Mouse (Mus musculus) midbrain, embryonic 16.5 days (tissue): ENCODE results near the gene Dennd6b. TPM values are rescaled to one million over a fixed set of nuclear protein-coding genes. Genes with fewer than 3 reads are reported as not detected.
A peak's percentile ranks its signal among the peaks of the same experiment; 100 is the strongest.

Source experiments
- ATAC-seq: fragments of 200-750 bp; cut with Nextera tagmentation; 2 replicates; pipeline ENCODE4 v1.8.0; 2017; ENCODE audit warnings: moderate TSS enrichment
- H3K27ac ChIP-seq: fragments of 300-500 bp; sonication (generic); 2 replicates; pipeline ENCODE4 v1.5.1; 2014; ENCODE audit warnings: mild to moderate bottlenecking, low read length, mixed read lengths
- H3K27me3 ChIP-seq: fragments of 300-500 bp; sonication (generic); 2 replicates; pipeline ENCODE4 v1.6.1; 2014; ENCODE audit warnings: low read depth, low read length, mixed read lengths; ENCODE audit not compliant: control insufficient read depth, insufficient read depth
- H3K36me3 ChIP-seq: fragments of 300-500 bp; sonication (generic); 2 replicates; pipeline ENCODE4 v1.6.1; 2014; ENCODE audit warnings: mild to moderate bottlenecking, low read length, moderate library complexity, mixed read lengths; ENCODE audit not compliant: control insufficient read depth, insufficient read depth
- H3K4me1 ChIP-seq: fragments of 300-500 bp; sonication (generic); 2 replicates; pipeline ENCODE4 v1.6.1; 2014; ENCODE audit warnings: mild to moderate bottlenecking, low read length, mixed read lengths; ENCODE audit not compliant: control insufficient read depth, insufficient read depth
- H3K4me2 ChIP-seq: fragments of 300-500 bp; sonication (generic); 2 replicates; pipeline ENCODE4 v1.6.1; 2014; ENCODE audit warnings: mild to moderate bottlenecking, low read length, mixed read lengths
- H3K4me3 ChIP-seq: fragments of 300-500 bp; sonication (generic); 2 replicates; pipeline ENCODE4 v1.5.1; 2014; ENCODE audit warnings: low read depth, mild to moderate bottlenecking, low read length, moderate library complexity, mixed read lengths
- H3K9ac ChIP-seq: fragments of 300-500 bp; sonication (generic); 2 replicates; pipeline ENCODE4 v1.6.1; 2014; ENCODE audit warnings: low read depth, low read length, mixed read lengths
- H3K9me3 ChIP-seq: fragments of 300-500 bp; sonication (generic); replicated peaks from 2 replicates; pipeline ENCODE4 v1.6.1; 2014; ENCODE audit warnings: mild to moderate bottlenecking, low read length, mixed read lengths; ENCODE audit not compliant: control insufficient read depth, poor library complexity, severe bottlenecking
- WGBS: fragments of 180-500 bp; shearing (Covaris S2); extraction: QIAGEN DNeasy Blood & Tissue Kit; methylation state at CpG from one replicate; pipeline ENCODE4 v1.1.7; 2014; 5-methylcytosine and 5-hydroxymethylcytosine counted together
- polyA plus RNA-seq: library from polyadenylated mRNA; unstranded; fragments of >200 nt; fragmentation: Nextera tagmentation; extraction: Ambion mirVana; gene quantifications from 2 replicates; pipeline ENCODE4 v1.2.1, GENCODE M21; 2015

Dennd6b gene
- polyA plus RNA-seq, 1 experiment from 2014 or later, result 124 TPM

GRCm38 (mm10) chr15:89211716-89212461 lies 15.6 kb upstream of the Dennd6b start:
- Histone ChIP-seq H3K9me3 (no peaks in the 10 kb centered on the region), H3K27ac (peak overlapping the region; percentile 94), H3K4me3 (peak overlapping the region; percentile 98), H3K4me1 (peaks cover 31% of the 10 kb centered on the region), H3K9ac (peak overlapping the region; percentile 99), H3K36me3 (peaks cover 4% of the 10 kb centered on the region; the same call in 1 of the 2 replicates), H3K4me2 (peak overlapping the region; percentile 90), H3K27me3 (no peaks in the 10 kb centered on the region)
- ATAC-seq, result peak; percentile 65
- WGBS, result under 1% methylated on average over 28 of the region's 35 CpGs

- H3K4me1 ChIP-seq, result peaks cover 31% of the 10 kb centered on the region
- peak within 1 kb of the TSS; percentile 99 for H3K9ac ChIP-seq
- H3K27me3 ChIP-seq, result no peaks in the 10 kb centered on the region
- ATAC-seq, result peak; percentile 82
- no peaks in the 10 kb centered on the region for H3K9me3 ChIP-seq
- peak within 1 kb of the TSS; percentile 98 for H3K4me3 ChIP-seq
- WGBS, result 3% methylated on average over 51 of the region's 73 CpGs
- H3K4me2 ChIP-seq, result peak within 1 kb of the TSS; percentile 90
- H3K36me3 ChIP-seq, result peaks cover 4% of the 10 kb centered on the region; the same call in 1 of the 2 replicates
- peak within 1 kb of the TSS; percentile 94 for H3K27ac ChIP-seq
These were observed 14.8 kb upstream of the Dennd6b start, which contains the start of gene Ppp6r2 for GRCm38 (mm10) chr15:89210915-89211715. Gene Ppp6r2, plus strand, starts transcription at chr15:89211553.

- H3K4me2 ChIP-seq, result peak overlapping the region; percentile 56
- H3K27me3 ChIP-seq, result no peaks in the 10 kb centered on the region
- H3K36me3 ChIP-seq, result no peaks in the 10 kb centered on the region
- peak overlapping the region; percentile 29 for H3K4me3 ChIP-seq
- no peak for ATAC-seq
- 15% methylated on average over 22 of the region's 22 CpGs for WGBS
- H3K4me1 ChIP-seq, result peaks cover 31% of the 10 kb centered on the region
- H3K27ac ChIP-seq, result peak overlapping the region; percentile 94
- H3K9me3 ChIP-seq, result no peaks in the 10 kb centered on the region
- peak overlapping the region; percentile 48 for H3K9ac ChIP-seq
These were observed 13.8 kb upstream of the Dennd6b start for GRCm38 (mm10) chr15:89209886-89210761.

GRCm38 (mm10) chr15:89207457-89207856 lies 11.2 kb upstream of the Dennd6b start:
- peaks cover 8% of the 10 kb centered on the region for H3K9me3 ChIP-seq
- H3K27me3 ChIP-seq, result no peaks in the 10 kb centered on the region
- 95% methylated on average over 4 of the region's 4 CpGs for WGBS
- H3K9ac ChIP-seq, result no peak overlapping the region
- no peaks in the 10 kb centered on the region for H3K36me3 ChIP-seq
- H3K4me1 ChIP-seq, result peaks cover 6% of the 10 kb centered on the region
- H3K27ac ChIP-seq, result no peak overlapping the region
- no peak overlapping the region for H3K4me3 ChIP-seq
- ATAC-seq, result no peak
- H3K4me2 ChIP-seq, result no peak overlapping the region

GRCm38 (mm10) chr15:89197056-89197455 lies 760 bp upstream of the Dennd6b start:
- 69% methylated on average over 15 of the region's 15 CpGs for WGBS
- peak overlapping the region; percentile 94 for H3K4me3 ChIP-seq
- H3K27ac ChIP-seq, result peak overlapping the region; percentile 99
- H3K36me3 ChIP-seq, result no peaks in the 10 kb centered on the region
- no peak for ATAC-seq
- H3K4me1 ChIP-seq, result peaks cover 16% of the 10 kb centered on the region
- no peaks in the 10 kb centered on the region for H3K27me3 ChIP-seq
- peak overlapping the region; percentile 99 for H3K9ac ChIP-seq
- H3K4me2 ChIP-seq, result peak overlapping the region; percentile 78
- H3K9me3 ChIP-seq, result no peaks in the 10 kb centered on the region

GRCm38 (mm10) chr15:89195690-89196312 lies 495 bp downstream of the Dennd6b start:
- Histone ChIP-seq H3K4me1 (peaks cover 16% of the 10 kb centered on the region), H3K4me2 (peak overlapping the region; percentile 78), H3K4me3 (peak overlapping the region; percentile 94), H3K9ac (peak overlapping the region; percentile 99), H3K27me3 (no peaks in the 10 kb centered on the region), H3K36me3 (no peaks in the 10 kb centered on the region), H3K27ac (peak overlapping the region; percentile 99), H3K9me3 (no peaks in the 10 kb centered on the region)
- WGBS, result under 1% methylated on average over 24 of the region's 25 CpGs
- ATAC-seq, result peak; percentile 90

GRCm38 (mm10) chr15:89195261-89195681 lies 1.0 kb downstream of the Dennd6b start:
- H3K4me2 ChIP-seq, result peak overlapping the region; percentile 78
- H3K9ac ChIP-seq, result peak overlapping the region; percentile 99
- H3K9me3 ChIP-seq, result no peaks in the 10 kb centered on the region
- H3K27me3 ChIP-seq, result no peaks in the 10 kb centered on the region
- WGBS, result 21% methylated on average over 6 of the region's 6 CpGs
- H3K27ac ChIP-seq, result peak overlapping the region; percentile 99
- H3K36me3 ChIP-seq, result no peaks in the 10 kb centered on the region
- no peak for ATAC-seq
- H3K4me3 ChIP-seq, result peak overlapping the region; percentile 94
- peaks cover 16% of the 10 kb centered on the region for H3K4me1 ChIP-seq

GRCm38 (mm10) chr15:89184937-89185227 lies 11.4 kb downstream of the Dennd6b start:
- no peak for ATAC-seq
- no peak overlapping the region for H3K4me2 ChIP-seq
- H3K4me3 ChIP-seq, result no peak overlapping the region
- peaks cover 24% of the 10 kb centered on the region for H3K36me3 ChIP-seq
- no peaks in the 10 kb centered on the region for H3K27me3 ChIP-seq
- no peaks in the 10 kb centered on the region for H3K9me3 ChIP-seq
- H3K9ac ChIP-seq, result no peak overlapping the region
- H3K4me1 ChIP-seq, result peaks cover 7% of the 10 kb centered on the region; the same call in 1 of the 2 replicates
- no peak overlapping the region for H3K27ac ChIP-seq
- WGBS, result 86% methylated on average over 5 of the region's 5 CpGs
